Mouse (Mus musculus) lung, postnatal 0 days (tissue): Measurements from ENCODE around the gene Stk4.

Experiments
- CTCF ChIP-seq: IDR thresholded peaks from 2 replicates; pipeline ENCODE4 v1.5.1; 2016; ENCODE audit warnings: antibody characterized with exemption, mild to moderate bottlenecking
- EP300 ChIP-seq: IDR thresholded peaks from 2 replicates; pipeline ENCODE4 v1.6.1; 2016; ENCODE audit warnings: antibody characterized with exemption, mild to moderate bottlenecking, control low read depth

DNA sequence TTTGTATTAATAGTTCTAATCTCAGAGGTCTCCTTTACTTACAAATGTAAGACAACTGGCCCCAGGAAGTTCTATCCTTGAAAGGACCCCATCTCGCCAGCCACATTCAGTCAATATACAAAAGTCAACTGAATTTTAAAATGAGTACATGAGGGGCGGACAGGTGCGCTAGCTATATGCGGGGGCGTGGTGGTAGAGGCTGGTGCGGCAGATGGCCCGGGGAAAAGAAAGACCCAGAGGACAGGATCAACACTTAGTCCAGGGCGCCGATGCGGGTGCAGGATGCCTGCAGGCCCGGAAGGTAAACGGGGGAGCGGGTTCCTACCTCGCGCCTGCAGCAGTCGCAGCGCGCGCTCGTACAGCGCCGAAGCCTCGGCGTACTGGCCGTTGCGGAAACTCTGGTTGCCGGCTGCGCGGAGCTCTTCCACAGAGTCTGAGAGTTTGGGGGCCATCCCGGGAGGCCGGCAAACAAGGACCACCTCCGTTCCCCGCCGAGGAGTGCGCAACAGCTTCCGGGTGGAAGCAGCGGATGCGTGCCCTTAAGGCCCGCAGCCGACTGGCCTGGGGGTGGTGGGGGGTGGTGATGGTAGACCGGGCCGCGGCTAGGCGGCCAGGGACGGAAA lies at the start of gene Stk4:
- no peak for TF ChIP-seq CTCF
- TF ChIP-seq EP300 = no peak
